Mouse (Mus musculus) c-Kit-positive CD71-negative TER-119-negative erythroid progenitor cells, embryonic 14.5 days (primary cell): ENCODE measurements around the gene Gm20388.

Experiments used
- DNase-seq: peaks from one replicate; pipeline ENCODE4 v3.0.0-alpha.2; 2013; ENCODE audit warnings: low read depth

The Gm20388 gene

DNA sequence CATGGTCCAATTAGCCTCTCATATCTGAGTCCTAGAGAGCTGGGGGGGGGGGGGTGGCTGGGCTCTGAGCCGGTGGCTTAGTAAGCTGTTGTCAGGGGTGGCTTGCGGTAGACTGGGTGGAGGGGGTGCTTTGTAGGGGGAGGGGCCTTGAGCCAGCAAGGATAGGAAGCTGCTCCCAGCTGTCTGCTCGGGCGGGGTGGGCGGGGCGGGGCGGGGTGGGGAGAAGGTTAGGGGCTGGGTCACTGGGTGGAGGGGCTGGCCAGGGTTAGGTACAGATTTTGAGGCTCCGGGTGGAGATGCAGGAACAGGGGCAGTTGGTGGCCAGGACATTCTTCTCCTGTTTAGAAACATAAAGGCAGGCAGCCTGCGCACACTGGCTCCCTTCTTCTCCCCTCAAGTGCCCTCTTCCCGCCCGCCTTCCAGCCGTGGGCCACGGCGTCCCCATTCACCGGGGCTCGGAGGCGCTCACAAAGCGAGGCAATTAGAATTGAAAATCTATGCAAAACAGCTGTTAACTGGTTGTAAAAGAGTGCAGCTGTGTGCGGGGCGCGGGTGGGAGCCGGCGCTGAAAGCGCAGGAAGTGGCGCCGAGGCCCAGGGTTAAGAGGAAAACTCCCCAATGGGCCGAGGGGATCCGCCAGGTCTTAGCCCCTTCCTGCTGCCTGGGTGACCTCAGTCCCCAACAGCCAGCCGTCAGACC, 622.0 kb downstream of the Gm20388 start:
- DNase-seq: no peak

DNA sequence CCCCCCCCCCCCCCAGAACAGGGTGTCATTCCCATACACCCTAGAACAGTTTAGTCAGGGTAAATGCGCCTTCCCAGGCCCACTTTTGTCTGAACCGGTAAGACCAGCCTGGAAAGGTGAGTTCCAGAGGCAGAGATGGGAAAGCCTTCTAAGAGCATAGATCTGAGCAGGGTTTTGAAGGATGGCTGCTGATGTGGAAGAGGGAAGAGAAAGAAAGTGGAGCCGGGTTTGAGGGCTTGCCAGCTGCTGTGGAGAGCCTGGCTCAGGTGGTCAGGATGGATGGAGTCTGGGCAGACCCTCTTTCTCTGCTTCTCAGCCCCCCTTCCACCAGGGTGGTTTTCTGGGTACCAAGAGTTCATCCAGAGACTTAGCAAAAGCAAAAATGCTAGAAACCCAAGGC, 622.7 kb downstream of the Gm20388 start:
- no peak for DNase-seq

DNA sequence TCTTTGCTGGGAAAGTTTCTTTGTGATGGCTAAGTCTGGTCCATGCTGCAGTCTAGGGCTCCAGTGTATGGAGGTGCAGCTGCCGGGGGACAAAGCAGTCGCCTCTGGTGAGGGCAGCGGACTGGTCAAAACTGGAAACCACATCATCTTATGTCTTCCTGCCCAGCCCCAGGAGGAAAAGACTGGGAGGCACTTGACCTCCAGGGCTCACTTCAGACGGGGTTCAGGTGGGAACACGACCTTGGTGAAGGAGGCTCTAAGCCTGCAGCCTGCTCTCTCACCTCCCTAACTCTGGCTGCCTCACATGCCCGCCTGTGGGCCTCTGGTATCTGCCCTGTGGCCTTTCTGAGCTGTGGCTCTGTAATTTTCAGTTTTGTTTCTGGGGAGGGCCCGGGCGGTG, 623.4 kb downstream of the Gm20388 start:
- no peak for DNase-seq

DNA sequence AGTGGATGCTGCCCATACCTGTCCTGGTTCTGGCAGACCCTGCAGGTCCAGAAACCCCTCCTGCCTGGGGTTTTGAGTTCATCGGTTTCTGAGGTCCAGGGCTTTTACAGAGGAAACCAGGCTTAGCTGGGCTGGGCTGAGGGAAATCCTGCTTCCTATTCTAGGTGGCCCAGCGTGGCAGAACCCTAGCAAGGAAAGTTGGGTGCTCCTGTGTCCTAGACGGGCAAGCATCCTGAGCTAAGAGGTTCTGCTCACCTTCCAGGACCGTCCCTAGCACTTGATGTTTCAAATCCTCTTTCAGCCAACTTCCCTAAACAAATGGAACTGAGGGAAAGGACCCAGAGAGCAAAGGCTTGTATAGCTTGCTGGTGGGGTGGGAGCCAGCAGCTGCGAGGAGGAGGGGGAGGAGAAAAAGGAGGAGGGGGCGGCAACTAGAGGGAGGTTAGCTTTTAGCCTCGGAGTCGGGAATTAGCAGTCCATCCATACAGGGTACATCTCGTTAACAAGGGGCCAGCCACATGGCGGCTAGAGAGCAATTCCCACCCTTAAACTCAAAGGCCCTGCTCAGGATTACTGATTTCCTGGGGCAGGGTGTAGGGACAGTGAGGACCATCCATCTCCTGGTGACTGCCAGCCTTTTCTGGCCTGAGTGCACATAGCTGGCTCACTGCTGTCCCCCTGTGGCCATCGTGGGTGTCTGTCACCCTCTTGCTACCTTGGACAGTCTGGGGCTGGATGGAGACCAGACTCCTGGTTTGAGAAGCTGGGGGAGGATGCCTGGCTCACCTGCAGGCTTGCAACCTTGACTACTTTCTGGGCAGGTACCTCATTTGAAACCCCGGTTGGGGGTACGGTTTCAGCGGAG, 624.1 kb downstream of the Gm20388 start:
- DNase-seq: peak; percentile 81

DNA sequence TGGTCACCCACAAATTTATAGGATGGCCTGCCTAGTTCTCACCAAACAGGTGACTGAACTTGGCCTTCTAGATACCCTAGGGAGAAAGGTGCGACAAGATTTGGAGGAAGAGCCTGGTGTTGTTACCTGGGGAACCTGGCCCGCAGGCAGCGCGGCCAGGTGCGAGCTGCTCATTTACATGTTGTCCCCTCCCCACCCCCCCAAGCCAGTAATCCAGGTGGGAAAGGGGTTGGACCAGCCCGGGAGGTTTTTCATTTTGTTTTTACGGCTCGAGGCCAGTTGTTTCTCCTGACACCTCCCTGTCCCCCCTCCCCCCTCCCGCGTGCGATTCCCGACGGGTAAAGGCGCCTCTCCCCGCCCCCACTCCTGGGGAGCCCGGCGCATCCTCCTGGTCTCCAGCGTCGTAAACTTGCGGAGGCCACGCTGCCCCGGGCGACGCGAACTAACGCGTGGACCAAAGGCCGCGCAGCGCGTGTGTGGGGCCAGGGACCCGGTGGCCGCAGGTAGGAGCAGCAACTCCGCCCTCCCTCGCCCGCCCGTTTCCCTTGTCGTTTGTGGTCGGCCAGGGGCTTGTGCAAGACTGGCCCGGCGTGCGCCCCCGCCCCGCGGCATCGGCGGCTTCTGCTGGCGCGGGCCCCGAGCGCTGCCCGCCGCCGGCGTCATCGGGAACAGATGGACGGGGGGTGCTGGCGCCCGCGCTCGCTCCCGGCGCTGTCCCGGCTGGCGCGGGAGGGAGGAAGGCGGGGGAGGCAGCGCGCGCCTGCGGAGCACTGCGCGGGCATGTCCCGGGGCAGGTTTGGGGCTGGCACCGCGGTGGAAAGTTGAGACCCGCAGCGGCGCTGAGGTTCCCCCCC, 625.0 kb downstream of the Gm20388 start:
- peak; percentile 41 for DNase-seq

DNA sequence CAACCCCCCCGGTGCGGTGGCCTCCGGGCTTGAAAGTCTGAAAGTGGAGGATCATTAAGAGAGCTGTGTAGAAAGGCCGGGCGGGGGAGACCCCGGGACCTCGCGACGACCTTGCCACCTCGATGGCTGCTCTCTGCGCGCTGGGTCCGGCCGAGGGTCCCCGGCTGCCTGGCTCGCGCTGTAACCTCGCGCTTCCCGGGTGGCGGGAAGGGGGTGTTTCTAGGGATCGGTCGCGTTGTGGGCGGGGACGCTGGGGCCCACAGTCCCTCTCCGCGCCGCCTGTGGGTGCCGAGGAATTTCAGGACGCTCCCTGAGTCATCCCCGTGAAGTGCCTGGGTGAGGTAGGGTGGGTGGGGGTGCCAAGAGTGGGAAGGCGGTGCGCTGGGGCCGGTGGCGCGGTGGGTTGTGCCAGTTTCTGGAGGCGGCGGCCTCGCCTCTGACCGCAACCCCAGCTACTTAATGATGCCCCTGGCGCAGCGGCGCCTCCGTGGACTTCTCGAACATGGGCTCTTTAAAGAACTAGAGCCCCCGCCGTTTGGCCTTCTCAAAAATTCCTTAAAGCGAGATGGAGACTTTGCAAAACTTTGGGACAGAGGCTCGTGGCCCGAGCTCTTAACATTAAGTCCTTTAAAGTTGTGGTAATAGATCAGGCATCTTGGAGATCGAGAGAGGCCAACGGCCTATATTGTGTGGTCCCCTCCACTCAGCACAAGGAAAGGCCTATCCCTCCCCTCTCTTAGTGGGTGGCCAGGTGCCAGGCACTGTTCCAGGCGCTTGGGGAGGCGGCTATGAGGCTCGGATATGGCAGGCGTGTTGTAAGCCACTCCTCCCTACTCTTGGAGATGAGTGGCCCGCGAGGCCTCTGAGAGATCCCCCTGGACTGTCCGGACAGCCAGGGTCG, 625.9 kb downstream of the Gm20388 start:
- peak; percentile 37 for DNase-seq

DNA sequence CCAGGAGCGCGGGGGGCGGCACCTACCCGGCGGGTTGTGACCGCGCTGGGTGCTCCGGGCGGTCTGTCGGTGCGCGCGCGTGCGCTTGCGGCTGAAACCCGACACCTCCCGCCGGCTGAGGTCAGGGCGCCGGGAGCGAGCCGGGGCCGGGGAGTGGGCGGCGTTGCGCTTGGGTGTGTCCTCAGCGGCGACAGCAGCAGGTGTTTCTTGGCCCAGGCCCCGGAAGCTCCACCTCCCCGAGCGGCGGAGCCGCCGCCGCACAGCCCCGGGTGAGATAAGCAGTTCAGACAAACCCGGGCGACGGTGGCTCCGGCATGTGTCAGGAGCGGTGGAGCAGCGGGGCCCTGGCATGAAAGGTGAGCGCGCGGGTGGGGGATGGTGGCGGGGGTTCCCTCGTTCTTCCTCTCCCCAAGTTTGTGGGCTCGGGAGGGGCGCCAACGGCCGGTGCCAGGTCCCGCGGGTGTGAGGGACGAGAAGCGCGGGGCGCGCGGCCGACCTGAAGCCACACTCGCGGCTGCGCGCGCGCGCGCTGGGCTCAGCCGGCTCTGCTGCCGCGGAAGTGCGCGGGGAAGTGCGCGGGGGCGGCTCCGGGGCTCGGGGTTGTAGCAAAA, 626.7 kb downstream of the Gm20388 start:
- DNase-seq: peak; percentile 69

DNA sequence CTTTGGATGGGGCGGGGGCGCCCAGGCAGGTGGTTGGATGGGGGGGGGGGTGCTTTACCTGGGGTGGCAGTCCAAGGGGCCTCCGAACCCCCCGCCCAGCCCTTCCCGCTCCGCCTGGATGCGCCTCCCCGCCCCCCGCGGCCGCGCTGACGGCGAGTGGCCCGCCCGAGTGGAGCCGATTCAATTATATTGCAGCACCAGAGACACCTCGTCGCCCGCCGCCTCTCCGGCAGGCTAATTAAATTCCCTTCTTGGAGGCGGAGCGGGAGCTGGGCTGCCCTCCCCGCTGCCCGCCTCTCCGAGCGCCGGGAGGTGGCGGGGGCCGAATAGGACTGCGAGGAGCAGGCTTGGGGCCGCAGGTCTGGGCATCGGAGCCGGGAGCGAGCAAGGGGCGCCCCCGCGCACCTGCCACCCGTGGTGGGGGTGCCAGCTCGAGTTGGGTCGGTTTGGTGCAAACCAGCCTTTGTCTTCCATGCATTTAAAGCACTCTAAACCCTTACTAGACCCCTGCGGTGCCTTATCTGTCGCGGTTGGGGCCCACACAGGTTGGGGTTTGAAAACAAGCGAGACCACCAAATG, 627.3 kb downstream of the Gm20388 start:
- DNase-seq: no peak

DNA sequence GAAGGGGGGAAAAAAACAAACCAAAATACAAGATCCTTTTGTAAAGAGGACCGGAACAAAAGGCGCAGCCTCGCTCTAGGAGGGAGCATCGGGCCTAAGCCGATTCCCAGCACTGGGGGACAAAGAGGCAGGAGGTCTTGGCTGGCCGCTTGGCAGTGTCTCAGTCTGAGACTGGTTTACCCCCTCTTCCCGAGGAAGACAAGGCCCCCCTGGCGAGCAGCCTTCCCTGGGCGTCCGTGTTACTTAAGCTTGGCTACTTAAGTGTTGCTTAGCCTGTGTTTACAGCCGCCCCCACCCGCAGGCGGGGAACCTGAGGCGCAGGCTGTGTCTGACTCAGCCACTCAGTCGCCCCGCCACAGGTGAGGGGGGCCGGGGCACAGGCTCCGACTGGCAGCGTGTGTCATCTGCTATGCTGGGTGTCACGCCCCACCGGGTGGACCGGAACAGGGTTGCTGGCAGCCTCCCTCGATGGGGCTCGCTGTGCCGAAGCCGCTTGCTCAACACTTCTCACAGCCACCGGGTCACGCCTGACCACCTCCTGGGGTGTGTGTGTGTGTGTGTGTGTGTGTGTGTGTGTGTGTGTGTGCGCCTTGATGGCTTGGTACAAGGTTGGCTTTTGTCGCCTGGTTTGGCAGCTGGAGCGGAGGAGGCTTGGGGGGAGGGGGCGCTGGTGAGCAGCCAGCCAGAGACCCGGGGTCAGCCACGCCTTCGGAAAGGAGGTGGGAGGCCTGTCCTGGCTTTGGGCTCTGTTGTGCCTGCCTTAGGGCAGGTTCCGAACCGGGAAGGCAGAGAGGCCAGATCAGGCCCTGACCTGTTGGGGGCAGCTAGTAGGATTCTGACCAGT, 628.0 kb downstream of the Gm20388 start:
- DNase-seq: peak; percentile 74

DNA sequence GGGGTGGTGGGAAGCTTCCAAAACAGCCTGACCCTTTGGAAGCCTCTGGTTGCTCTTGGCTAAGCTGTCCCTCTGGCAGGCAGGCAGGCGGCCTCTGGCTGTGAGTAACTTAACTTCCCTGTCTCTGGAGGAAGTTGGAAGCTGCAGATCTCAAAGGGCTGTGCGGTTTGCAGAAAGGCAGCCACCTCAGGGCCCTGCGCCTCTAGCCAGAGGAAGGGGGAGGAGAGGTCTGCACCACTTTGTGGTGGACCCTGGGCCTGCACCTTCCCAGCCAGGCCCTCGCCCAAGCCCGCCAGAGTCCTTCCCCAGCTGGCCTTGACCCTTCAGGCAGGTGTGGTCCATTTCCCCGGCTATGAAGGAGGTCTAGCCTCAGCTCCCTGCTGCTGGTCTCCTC, 628.7 kb downstream of the Gm20388 start:
- DNase-seq: peak; percentile 65

DNA sequence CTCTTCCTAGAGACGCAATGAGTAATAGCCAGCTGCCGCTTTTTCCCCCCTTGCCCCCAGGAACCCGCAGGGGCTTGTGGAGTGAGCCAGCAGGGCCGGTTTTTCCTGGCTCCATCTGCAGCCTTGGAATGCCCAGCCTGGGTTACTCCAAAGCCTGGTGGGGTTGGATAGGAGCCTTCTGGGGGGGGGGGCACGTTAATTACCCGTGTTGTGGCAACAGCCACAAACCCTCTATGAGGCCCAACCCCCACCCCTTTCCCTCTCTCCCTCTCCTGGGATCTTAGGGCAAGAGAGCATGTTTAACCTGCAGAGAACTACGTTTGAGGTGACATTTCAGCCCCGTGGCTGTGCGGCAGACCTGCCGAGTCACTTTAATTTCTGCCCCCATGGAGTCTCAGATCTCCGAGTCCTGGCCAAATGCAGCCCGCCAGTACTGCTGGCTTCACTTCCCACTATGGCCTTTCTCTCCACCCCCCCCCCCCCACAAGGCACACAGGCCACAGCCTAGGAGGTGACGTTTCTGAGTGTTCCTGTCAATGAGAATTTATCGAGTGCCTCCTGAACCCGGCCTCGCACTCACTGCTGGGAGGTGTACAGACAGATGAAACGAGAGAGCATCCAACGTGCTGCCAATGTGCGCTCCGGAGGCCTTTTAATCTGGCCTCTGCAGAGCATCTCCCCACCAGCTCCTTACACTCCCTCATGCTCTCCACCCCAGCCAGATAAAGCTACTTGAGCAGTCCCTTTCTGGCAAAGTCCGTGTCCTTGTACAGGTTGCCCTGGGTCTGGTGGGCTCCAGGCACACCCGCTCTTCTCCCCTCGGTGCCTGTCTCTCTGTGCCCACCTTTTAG, 629.4 kb downstream of the Gm20388 start:
- DNase-seq: no peak

DNA sequence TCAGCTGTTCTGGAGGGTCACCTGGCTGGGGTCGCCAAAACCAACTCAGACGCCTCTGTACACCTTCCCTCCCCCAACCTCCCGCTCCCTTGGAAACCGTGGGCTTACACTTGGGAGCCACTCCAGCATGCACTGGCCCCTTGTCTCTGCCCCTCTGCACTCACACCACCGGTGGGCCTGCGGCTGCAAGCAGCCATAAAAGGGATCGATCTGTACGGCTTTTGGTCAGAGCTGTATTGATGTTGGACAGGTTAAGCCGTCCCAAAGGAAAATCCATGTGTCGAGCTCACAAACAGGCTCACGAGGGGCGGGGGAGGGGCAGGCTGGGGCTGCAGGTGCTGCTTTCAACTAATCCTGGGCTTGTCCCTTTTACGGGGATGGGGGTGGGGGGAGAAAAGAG, 632.4 kb downstream of the Gm20388 start:
- DNase-seq: no peak

DNA sequence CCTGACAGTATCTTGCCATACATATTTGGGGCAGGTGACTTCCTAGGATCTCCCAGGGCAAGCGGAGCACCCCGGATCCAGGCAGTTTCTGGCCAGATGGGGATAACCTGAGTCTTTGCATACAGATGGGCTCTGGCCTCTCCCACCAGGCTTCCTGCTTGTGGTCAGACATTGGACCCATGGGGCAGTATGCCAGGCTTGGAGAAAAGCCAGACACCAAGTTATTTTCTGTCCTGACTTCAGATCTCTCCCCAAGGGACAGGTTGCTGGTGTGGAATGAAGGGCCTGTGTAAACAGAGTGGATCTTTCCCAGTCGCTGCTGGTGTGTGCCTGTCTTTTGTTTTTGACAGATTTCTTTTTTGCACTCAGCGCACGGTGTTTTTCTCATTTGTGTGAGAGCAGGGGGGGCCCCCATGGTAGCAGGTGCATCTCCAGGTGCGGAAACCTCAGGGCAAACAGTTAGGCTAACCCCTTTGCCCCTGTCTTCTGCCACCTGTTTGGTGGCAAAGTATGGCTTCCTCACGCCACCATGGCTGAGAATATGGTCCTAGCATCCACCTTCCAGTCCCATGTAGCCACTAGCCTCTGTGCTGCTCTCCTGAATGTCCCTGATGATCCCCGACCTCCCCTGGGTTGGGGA, 632.9 kb downstream of the Gm20388 start:
- DNase-seq: no peak

DNA sequence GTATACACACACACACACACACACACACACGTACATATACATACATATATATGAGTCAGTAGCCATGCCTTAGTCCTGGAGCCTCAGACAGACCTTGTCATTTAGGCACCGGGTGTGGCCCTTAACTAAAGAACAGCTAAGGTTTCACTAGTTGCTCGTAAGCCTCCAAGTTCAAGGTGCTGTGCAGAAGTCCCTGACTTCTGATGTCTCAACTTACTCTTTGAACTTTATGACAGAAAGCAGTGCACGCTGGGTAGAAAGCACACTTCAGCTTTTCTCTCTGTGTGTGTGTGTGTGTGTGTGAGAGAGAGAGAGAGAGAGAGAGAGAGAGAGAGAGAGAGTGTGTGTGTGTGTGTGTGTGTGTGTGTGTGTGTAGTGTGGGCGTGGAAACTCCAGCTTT, 633.5 kb downstream of the Gm20388 start:
- DNase-seq: no peak

DNA sequence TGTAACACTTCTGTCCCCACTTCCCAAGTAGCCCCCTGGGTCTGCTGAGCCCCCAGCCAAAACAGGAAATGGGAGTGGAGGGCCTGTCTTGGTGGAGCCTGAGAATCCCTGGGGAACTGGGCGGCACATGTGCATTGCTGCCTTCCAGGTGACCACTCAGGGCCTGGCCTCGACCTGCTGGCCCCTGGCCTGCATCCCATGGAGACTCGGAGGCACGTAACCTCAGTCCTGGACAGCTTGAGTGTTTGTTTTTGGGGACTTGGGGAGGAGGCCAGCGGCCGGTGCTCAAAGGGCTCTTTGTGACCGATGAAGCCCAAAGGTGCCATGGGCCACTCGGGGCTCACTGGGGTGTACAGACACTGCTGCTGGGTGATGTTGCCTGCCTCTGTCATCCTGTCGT, 636.9 kb downstream of the Gm20388 start:
- no peak for DNase-seq

DNA sequence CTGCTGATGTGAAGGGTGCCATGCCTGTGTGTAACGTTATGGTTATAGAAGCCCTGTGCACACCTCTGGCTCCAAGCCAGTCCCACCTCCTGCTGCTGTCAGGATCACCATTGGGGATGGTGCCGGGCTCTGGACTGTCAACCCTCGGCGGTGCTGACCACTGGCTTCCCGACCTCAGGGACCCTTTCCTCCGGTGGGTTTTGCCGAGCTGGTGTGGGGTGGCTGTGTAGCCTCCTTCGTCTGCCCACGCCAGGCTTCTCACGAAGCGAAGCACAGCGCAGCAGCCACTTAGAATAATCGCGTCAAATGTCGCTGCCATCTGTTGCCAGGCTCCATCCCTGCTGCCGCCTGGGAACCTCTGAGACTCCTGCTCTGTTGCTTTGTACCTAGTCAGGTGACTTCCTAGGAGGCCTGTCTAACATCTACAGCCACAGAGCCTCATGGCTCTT, 637.7 kb downstream of the Gm20388 start:
- DNase-seq: no peak

DNA sequence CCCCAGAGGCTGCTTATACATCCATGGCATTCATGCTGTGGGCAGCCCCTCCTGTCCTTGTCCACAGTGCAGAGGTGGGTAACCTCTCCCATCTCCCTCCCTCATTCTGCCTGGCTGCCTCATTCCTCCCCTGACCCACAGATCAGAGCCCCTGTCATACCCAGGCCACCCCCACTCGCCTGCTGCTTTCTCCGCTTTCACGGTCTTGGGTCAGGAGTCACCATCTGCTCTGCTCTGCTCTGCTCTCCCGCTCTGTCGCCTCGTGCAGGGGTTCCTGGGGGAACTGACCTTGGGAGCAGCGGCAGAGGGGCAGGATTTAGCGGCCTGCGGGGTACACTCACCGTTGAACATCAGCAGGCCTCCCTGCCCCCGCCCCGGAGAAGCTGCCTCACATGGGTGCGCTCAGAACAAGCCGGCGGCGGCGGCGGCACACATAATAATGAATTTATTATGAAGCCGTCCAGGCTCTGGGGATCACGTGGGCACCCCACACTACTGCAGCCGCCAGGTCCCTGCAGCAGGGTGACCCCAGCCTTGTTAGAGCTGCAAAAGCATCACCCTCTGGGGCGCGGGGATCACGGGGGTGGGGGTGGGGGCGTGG, 638.8 kb downstream of the Gm20388 start:
- DNase-seq: no peak

DNA sequence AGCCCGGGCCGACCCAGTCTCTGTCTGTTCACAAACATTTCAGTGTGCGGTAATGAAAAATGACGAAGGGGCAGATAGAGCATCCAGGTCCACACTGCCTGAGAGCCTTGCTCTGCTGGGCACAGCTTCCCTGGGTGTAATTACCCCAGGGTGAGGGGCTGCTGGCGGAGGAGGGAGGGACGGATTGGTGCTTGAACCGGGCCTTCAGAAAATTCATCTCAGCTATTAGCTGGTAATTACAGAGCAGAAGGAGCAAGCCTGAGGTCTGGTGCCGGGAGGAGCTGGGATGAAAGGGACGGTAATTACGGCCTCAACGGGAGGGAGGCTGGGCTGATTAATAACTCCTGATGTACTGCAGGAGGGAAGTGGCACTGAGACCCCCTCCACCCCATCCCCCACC, 639.3 kb downstream of the Gm20388 start:
- no peak for DNase-seq
